Mouse (Mus musculus): ENCODE measurements around the gene Rgmb. TPM values are rescaled to one million over a fixed set of nuclear protein-coding genes. Genes with fewer than 3 reads are reported as not detected.

Rgmb gene
- total RNA-seq, 2 experiments from 2014 or later: 0.51 TPM; not detected in 1

DNA sequence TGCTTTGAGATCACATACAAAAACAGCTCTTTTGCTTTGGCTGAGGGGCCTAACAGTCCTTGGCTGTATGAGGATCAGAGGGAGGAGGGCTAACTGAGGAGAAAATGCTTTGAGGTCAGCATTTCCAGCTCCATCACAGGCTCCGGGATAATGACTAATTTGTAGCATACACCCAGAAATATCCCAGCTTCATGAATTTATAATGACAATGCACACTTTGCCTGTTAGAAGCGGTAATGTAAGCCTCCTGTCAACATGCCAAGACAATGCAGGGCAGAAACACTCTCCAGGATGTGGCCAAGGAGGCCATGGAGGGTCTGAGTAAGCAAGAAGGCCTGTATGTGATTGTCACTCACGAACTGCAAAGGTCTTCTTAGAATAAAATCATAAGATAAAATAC is 7.0 kb downstream of the Rgmb start:
- ATAC-seq (replicated peaks; ENCODE audit: low FRiP score, poor library complexity, severe bottlenecking): no peak

DNA sequence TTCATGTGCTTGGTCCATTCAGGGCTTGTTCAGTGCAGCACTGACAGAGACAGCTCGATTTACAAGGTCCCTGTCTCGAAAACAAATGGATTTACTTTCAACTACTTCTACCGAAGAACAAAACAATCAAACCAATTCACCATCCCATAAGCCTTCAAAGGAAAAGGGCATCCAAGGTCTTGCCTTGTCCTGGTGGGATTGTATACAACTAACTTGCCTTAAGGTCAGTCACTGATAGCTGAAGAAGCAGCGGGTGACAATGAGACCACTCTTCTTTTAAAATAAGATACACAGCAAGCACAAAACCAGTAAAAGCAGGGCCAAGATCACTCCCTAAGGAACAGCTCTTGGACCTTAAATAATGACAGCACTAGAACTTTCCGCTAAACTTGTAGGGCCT is 7.6 kb downstream of the Rgmb start:
- ATAC-seq (replicated peaks; ENCODE audit: low FRiP score, poor library complexity, severe bottlenecking): no peak

DNA sequence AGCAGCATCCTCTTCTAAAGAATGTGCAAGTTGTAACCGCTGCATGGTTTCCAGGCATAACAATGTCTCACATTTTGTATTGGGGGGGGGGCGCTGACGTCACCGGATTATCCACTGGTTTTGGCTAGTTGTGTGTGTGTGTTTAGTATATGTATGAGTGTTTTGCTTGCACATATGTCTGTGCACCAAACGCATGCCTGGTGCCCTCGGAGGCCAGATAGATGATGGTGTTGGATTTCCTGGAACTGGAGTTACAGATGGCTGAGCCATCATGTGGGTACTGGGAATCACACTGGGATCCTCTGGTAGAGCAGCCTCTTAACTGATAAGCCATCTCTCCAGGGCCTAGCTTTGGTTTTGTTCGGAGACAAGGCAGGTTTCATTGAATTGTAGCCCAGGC is 8.5 kb downstream of the Rgmb start:
- no peak for ATAC-seq (replicated peaks; ENCODE audit: low FRiP score, poor library complexity, severe bottlenecking)

DNA sequence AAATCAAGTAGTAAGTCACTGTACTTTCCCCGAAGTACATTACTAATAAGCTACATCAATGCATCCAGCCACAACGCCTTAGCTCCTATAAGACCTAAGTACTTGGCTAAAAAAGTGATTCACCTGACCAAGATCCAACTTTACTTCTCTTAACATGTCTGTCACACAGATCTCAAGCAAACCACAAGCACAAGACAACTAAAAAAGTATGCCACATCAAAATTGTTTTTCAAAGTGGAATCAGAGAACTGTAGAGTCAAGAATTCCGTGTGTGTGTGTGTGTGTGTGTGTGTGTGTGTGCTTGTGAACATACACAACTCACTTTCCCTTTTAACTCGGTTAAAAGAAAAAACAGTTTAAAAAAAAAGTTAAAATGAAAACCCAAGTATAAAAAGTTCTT is 9.1 kb downstream of the Rgmb start:
- ATAC-seq (replicated peaks; ENCODE audit: low FRiP score, poor library complexity, severe bottlenecking): no peak

DNA sequence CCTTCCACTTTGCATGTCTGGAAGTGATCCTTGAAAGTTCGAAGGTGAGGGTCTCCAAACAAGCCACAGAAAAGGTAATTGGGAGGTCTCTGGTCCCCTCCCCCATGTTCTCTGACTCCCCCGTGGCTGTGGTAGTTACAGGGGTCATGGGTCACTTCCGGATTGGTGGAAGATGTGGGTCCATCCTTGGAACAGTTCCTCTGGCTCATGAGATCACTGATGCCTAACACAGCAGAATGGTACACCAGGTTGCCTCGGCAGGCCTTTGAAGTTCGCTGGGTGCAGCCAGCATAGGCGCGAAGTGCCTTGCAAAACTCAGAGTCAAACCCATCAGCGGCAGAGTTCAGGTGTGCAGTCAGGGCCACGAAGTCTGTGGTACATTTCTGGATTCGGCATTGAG is 10.1 kb downstream of the Rgmb start:
- no peak for ATAC-seq (replicated peaks; ENCODE audit: low FRiP score, poor library complexity, severe bottlenecking)

DNA sequence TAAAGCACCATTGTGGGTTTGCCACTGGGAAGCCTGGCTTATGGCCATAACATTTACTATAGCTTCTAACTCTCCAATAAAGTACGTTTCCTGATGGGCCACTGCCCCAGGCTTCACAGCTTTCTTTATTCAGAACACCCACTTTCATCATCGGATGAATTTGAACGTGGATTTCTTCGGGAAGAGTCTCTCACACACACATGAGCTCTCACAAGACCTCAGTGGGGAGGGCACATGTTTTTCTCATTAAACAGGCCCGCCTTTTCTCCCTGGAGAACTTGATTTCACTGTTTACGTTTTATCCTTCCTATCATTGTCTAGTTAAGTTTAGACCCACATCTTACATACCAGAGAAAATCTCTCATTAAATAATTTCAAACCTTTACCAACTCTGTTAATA is 10.7 kb downstream of the Rgmb start:
- ATAC-seq (replicated peaks; ENCODE audit: low FRiP score, poor library complexity, severe bottlenecking): no peak

DNA sequence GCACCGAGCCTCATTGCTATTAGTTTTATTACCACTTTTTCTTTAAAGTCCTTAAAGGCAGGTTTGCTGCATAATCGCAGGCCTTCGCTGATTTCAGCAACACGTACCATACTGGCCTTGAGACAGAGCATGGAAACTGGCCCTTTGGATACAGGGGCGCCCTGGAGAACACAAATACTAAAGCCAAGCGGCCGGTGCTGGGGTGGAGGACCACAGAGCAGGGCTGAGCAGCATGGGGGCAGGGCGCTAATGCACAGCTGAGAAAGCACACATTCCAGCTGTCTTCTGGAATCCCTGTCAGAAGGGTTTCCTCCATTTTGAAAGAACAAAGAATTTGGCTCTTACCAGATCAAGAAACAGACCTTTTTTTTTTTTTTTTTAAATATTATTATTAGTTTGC is 12.5 kb downstream of the Rgmb start:
- ATAC-seq (replicated peaks; ENCODE audit: low FRiP score, poor library complexity, severe bottlenecking): no peak

DNA sequence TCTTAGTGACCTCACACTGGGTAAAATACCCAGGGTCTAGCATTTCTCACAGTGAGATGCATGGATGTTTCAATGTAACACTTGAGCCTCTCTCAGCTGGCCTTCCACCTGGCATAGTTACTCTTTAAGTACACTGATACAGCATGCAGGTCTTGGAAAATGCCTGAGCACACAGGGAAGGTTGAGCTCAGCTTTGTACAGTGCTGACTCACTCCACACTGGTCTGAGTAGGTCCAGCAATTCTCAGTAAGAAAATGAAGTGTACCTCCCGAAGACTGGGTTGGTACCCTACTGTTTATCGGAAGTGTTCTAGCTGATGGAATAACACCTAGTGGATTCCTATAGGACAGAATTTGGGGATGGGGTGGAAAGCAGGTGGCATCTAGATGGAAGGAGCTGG is 13.2 kb downstream of the Rgmb start:
- ATAC-seq (replicated peaks; ENCODE audit: low FRiP score, poor library complexity, severe bottlenecking): no peak

DNA sequence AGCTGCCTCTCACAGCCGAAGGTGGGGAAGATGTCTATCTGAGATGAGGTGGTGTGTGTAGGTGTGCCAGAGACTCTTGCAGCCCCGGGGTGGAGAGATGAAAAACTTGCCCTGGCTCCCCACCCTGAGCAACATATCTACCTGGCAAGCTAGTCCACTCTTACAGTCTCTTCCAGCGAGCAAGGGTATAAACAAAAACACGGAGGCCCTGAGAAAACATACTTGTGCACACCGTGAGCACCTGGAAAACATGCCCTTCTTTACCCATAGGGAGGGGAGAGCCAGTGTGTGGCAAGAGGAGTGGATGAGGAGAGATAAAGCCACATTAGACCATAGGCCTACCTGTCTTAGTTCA is 13.8 kb downstream of the Rgmb start:
- ATAC-seq (replicated peaks; ENCODE audit: low FRiP score, poor library complexity, severe bottlenecking): no peak

DNA sequence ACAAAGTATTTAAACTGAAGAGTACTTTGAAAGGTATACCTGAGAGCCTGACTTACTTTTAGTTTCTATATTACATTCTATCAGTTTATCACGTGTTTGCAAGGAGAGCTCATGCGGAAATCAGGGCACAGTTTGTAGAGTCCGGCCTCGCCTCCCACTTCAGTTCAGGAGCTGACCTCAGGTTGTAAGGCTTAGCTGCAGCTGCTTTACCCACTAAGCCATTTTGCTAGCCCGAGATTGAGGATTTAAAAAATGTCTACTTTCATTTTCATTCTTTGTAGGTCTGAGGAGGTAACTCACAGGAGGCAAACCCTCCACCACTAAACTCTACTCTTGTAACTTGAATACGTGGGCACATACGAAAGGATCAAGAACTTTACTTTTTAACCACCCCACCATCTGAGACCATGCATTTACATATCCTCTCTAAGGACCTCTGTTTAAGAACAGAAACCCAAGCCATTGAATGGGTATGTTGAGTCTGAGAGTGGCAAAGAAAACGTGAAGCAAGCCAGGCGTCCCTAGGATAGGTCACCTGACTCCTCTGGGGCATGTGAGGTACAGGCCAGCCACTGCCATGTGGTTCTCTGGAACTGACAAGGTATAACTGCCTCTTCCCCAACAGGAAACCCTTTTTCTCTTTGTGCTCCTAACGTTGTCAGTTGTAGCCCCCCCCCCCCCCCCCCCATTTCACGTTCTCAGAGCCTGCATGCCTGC is 14.3 kb downstream of the Rgmb start:
- no peak for ATAC-seq (replicated peaks; ENCODE audit: low FRiP score, poor library complexity, severe bottlenecking)

DNA sequence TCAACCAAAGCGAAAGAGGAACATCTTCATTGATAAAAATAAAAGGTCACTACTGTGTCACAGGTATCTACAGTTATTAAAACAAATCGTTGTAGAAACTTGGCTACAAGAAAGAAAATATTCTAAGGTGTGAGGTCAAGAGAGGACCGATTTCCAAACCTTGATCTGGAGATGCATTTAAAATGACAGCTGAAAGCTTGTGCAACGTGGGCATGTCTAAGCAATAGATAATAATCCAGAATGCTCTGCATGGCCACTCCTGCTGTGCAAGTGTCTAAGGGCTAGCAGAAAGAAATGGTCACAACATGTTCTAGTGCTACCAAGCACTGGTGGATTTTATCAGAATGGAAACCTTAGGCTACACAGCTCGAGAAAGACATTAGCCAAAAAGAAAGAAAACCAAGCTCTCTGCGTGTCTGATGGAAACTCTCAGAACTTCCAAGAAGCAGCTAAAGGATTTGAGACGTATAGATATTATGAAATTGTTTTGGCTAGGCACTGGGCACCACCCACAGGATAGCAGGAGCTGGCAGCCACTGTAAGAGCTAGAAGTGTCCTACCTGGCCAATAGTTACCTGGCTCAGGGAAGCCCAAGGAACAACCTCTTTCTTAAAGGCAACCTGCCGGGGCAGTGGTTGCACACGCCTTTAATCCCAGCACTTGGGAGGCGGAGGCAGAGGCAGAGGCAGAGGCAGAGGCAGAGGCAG is 15.4 kb downstream of the Rgmb start:
- no peak for ATAC-seq (replicated peaks; ENCODE audit: low FRiP score, poor library complexity, severe bottlenecking)

DNA sequence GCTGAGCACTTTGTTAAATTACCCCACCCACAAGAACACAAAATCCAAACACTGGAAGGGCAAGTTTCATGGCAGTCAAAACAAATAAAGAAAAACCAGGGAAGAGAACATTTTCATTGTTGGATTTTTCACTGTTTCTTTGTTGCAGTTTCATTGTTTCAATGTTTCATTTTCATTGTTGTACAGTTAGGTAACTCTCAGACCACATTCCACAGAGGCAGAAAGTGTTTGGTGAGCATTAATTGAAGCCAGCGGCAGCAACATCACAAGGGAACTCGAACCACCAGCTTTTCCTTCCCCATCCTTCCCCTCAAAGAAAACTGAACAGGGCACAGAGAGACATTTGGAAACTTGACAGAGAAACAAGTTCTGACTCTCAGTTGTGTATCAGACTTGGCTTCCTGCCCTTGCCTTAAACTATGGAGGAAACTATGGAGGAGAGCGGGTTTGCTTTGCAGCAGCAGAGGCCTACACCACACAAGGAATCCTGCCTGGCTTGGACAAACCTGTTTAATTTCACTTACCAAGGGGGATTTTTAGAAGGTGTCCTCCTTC is 17.1 kb downstream of the Rgmb start:
- no peak for ATAC-seq (replicated peaks; ENCODE audit: low FRiP score, poor library complexity, severe bottlenecking)

DNA sequence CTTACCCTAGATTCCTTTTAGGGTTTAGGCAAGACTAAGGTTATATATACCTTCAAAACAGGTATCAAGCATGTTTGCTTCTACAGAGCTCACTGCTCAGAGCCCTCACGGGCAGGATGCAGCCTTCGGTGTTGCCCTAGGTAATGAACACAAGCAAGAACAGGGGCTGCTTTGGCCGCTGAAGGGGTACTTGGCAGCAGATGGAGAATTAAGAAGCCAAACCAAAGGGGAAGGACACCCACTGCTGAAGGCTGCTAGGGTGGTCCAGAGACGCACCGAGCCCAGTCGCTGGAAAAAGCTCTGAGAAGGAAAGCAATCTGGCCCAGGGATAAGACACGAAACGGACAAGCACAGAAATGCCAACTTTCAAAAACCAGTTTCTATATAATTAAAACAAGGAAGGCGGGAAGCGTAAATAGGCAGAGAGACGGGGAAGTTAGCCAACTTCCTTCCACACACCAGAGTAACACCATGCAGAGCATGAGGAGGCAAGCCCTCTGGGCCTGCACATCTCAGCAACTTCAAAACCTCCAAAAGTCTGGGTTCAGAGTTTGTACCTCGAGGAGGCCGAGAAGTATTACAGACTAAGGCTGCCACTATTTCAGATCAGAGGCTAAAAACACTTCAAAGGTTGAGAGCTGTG is 18.6 kb downstream of the Rgmb start:
- no peak for ATAC-seq (replicated peaks; ENCODE audit: low FRiP score, poor library complexity, severe bottlenecking)

DNA sequence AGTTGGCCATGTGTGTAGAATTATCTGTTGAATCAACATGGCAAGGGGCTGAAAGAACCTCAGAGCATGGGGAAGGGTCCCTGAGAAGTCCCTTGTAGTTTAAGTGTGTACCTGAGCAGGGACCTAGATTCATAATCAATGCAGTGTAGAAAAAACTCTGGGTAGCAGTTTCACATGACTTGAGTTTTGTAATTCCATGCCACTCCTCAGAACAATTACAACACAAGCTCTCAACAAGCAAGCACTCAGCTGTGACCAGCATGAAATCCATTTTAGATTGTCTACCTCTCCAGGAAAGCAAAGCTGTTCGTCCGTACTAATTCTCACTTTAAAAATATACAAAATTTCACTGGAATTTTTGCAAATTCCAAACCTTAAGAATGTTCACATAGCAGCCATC is 20.9 kb downstream of the Rgmb start:
- no peak for ATAC-seq (replicated peaks; ENCODE audit: low FRiP score, poor library complexity, severe bottlenecking)

DNA sequence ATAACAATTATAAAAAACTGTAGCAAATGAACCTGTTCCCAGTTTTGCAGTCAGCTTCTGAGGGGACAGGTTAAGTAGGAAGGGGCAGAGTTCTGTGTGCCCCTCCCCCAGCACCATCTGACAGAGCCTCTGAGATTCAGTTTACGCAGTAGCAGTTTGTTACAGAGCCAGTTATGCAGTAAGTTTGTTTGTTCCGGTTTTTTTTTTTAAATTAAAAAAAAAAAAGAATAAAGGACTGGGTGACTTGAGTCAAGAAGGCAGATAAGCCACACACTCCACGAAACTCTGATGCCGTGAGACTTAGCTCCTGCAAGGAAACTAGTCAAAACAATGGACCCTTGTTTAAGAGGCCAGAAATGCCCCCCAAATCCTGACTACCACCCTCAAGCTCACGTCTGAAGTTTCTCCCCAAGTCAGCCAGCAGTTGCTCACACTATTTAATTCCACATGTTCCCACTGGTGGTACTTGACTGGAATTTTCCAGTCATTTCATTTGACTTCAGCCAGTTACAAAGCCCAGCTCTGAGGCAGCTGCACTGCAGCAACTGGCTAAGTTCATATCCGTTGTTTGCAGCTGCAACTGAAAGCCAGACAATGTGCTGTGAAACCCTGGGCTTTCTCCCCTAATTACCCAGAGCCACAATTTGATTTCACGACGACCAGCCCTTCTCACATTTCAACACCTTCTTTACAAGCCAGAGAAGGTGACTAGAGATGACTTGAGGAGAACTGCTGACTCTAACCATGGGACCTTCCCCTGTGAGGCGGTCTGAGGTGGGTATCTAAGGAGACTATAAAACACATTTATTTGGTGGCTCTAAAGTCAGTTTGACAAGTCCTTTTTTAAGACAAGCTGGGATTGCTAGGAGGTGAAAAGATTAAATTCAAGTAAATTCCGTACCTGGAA is 22.1 kb downstream of the Rgmb start:
- ATAC-seq (replicated peaks; ENCODE audit: low FRiP score, poor library complexity, severe bottlenecking): no peak

DNA sequence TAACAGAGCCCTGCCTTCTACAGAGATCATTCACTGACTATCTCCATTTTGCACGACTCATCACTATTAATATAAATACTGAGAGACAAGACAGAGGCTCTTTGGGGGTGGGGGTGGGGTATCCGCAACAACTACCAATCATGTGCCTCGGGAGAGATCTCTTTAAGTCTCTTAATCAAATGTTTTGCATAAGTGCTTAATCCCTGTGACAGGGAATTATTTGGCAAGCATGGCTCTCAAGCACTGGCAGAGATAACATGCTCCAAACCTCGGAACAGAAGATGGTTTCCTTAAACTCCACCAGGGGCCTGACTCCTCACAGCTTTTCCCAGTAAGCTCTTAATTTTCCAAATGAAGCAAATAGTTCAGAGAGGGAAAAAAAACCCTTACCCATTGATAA is 22.8 kb downstream of the Rgmb start:
- ATAC-seq (replicated peaks; ENCODE audit: low FRiP score, poor library complexity, severe bottlenecking): no peak

DNA sequence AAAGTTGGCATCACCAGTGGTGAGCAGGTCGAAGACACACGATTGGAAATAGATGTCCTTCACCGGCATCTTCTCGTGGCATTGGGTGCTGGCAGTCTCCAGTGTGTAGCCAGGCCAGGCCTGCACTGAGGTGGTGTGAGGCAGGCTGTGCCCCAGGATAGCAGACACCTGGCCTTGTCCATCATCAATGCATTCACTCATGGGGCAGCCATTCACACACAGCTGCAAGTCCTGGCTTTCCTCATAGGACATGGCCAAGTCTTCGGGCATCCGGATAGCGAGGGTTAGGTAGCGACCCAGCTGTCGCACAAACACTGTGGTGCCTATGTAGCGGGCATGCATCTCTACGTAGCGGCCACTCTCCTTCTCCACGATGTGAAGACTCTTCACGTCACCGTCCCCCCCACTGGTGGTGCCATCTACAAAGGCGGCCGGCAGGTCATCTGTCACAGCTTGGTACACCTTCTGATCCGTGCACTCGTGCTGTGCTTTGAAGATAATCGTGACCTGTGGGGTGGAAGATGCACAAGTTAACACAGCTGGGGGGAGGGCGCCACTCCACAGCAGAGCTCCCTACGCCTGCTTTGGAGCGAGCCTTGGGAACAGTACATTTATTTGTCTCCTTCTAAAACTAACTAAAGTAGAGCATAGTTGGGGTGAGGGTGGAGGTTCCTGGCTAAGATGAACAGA is 23.4 kb downstream of the Rgmb start:
- no peak for ATAC-seq (replicated peaks; ENCODE audit: low FRiP score, poor library complexity, severe bottlenecking)

DNA sequence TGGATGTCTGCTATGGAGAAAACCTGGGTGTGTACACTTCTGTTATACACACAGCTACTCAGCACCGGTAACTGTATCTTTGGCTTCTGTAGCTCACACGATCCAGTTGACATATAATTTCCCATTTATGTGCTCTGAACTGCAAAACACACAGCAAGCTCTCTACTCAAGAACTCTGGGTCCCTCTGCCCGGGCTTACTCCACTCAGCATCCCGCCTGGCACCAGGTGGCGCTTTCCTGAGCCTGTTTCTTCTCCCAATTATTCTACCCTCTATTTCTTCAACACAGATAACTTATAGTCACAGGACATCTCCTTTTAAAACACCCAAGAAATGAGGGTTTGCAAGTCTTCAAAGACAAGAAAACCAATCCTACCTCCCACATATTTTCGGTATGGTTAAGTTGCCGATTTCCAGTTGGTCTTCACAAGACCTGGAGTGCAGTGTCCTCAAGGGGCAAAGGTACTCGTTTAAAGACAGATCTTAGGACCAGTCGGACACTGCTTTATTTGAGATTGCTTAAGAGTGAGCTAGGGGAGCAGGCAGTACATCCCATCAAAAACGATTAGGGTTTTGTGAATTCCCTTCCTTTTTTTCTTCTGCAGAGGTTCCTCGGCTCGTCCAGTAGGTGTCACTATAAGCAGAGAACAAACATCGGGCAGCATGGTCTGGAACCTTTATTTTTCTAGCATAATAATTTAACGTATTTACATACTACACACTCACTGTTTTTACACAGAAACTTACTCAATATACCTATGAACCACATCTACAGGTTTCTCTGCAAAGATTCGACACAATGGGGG is 26.6 kb downstream of the Rgmb start:
- ATAC-seq (replicated peaks; ENCODE audit: low FRiP score, poor library complexity, severe bottlenecking): no peak

Data from erythroblast, adult 5-6 weeks (primary cell).